Mouse (Mus musculus) skeletal muscle tissue, adult 2 months (tissue): ENCODE results near the gene Olfr522.

Experiments used
- DNase-seq: peaks from one replicate; pipeline ENCODE4 v3.0.0-alpha.2; 2012; ENCODE audit warnings: low read depth, low spot score

Olfr522 gene

GRCm38 (mm10) chr7:140115583-140116328, 48.8 kb downstream of the Olfr522 start, which contains the start of gene Paox:
Paox (plus strand) TSS chr7:140115799.
- DNase-seq, result peak; percentile 84

- DNase-seq, result no peak
These were observed 52.6 kb downstream of the Olfr522 start for GRCm38 (mm10) chr7:140111943-140112342.
